Mouse (Mus musculus) heart, adult 2 months (tissue): Measurements from ENCODE around the gene Cct2.
A peak's percentile ranks its signal among the peaks of the same experiment; 100 is the strongest.

Source experiments
- CTCF ChIP-seq: fragments of 200-600 bp; IDR thresholded peaks from 2 replicates; pipeline ENCODE4 v1.8.1; 2022; ENCODE audit warnings: antibody characterized with exemption, mild to moderate bottlenecking, moderate library complexity
- EP300 ChIP-seq: fragments of 200-500 bp; IDR thresholded peaks from 2 replicates; pipeline ENCODE4 v1.6.1; 2011; ENCODE audit warnings: low read depth, low read length, control low read depth; ENCODE audit not compliant: insufficient read depth
- POLR2A ChIP-seq: fragments of 200-500 bp; IDR thresholded peaks from 2 replicates; pipeline ENCODE4 v1.6.1; 2011; ENCODE audit warnings: mild to moderate bottlenecking, low read depth, low read length, control low read depth; ENCODE audit not compliant: insufficient read depth

GRCm38 (mm10) chr10:117040355-117040754, 23.3 kb downstream of the Cct2 start:
- TF ChIP-seq CTCF, result peak; percentile 51
- TF ChIP-seq EP300, result no peak
- TF ChIP-seq POLR2A, result no peak
